Mouse (Mus musculus): ENCODE results near the gene Cd6. TPM values are rescaled to one million over a fixed set of nuclear protein-coding genes. Genes with fewer than 3 reads are reported as not detected.

Gene Cd6
- total RNA-seq, 2 experiments from 2014 or later: 0.21 to 0.32 TPM

Other genes with a start within 250 kb of the Cd6 start
- gene Ddb1, start 224.7 kb downstream of the Cd6 start, total RNA-seq (2021): 100 to 1,000 TPM; 338 to 352 TPM
- gene Tkfc, start 224.4 kb downstream of the Cd6 start, total RNA-seq (2021): 10 to 100 TPM; 13.3 to 14.0 TPM
- gene Vwce, start 195.8 kb downstream of the Cd6 start, total RNA-seq (2021): under 1 TPM; 0.41 to 0.66 TPM
- gene Pga5, start 152.0 kb downstream of the Cd6 start, total RNA-seq (2021): not detected
- 10 to 100 TPM; 24.8 to 25.0 TPM for gene Vps37c, start 141.3 kb downstream of the Cd6 start, total RNA-seq (2021)
- gene Cd5, start 91.1 kb downstream of the Cd6 start, total RNA-seq (2021): under 1 TPM; 0.26 to 0.29 TPM
- gene Slc15a3, start 9.7 kb upstream of the Cd6 start, total RNA-seq (2021): 1 to 10 TPM; 1.5 TPM
- gene Tmem132a, start 39.9 kb upstream of the Cd6 start, total RNA-seq (2021): 10 to 100 TPM; 47.1 to 56.1 TPM
- gene Tmem109, start 51.9 kb upstream of the Cd6 start, total RNA-seq (2021): 100 to 1,000 TPM; 191 to 193 TPM
- 100 to 1,000 TPM; 313 to 325 TPM for gene Prpf19, start 65.2 kb upstream of the Cd6 start, total RNA-seq (2021)
- under 1 TPM in 1 of 2 experiments, not detected in 1; 0.49 TPM for gene Zp1, start 90.6 kb upstream of the Cd6 start, total RNA-seq (2021)
- under 1 TPM; 0.10 to 0.18 TPM for gene Ptgdr2, start 107.1 kb upstream of the Cd6 start, total RNA-seq (2021)
- gene Ccdc86, start 119.2 kb upstream of the Cd6 start, total RNA-seq (2021): 10 to 100 TPM; 26.6 to 27.7 TPM
- under 1 TPM in 1 of 2 experiments, not detected in 1; 0.54 TPM for gene Ms4a10, start 144.6 kb upstream of the Cd6 start, total RNA-seq (2021)
- gene Ms4a15, start 163.2 kb upstream of the Cd6 start, total RNA-seq (2021): not detected
- not detected for gene Ms4a18, start 188.0 kb upstream of the Cd6 start, total RNA-seq (2021)

Measured in gastrocnemius, postnatal 4 days (tissue).